Mouse (Mus musculus): ENCODE measurements at regions not wholly inside any gene's neighbourhood (a gene's known extent, or its start where the extent isn't known, plus 50 kb on each side); places are given as distances from the start of the nearest gene placed in this dataset.

DNA sequence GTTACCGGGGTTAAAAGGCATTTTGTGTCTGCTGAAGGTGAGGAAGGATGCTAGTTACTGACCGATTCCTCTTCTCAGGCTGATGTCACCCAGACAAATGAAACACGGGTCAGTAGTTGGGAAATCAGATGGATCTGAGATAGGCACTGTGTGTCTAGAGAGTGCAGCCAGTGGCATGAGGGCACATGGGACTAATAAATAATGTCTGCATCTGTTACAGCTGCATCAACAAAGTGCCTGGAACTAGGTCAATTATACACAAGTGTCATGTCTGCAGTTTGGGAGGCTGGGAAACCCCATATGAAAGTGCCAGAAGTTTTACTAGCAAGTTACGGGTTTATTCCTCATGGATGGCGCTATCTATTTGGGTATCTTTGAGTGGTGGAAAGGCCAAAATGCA, 68.8 kb downstream of the Cxcl12 start:
- DNase-seq (ENCODE audit: low spot score): no peak

DNA sequence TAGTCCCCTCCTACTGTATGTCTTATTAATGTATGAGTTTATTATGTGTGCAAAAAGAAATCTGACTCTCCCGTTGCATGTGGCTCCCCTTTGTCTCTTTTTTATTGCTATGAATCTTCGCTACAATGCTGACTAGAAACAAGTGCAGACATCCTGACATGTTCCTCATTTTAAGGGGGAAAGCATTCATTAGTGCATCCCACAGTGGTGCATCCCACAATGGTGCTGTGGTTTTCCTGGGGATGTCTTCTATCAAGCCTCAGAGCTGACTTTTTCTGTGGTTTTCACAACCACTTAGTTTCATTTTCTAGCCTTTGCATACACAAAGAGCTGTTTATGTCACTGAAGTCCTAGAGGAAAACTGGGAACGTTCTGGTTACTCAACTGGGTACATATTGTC, 72.9 kb downstream of the Cxcl12 start:
- DNase-seq (ENCODE audit: low spot score): no peak

DNA sequence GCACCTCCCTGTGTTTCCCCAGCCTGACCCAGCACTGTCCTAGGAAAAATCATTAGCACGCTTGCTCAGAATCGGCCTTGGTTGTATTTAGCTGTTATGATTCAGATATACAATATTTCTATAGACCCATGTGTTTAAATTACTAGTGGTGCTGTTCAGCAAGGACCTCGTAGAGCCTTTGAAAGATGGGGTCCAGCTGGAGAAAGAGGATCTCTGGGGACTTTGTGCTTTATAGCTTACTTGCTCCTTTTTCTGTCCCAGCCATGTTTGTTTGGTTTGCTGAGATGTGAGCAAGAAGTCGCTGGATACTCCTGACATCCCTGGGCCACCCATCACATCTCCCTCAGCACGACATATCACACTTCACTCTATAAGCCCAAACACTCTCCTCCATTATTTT, 77.1 kb downstream of the Cxcl12 start:
- DNase-seq (ENCODE audit: low spot score): no peak

DNA sequence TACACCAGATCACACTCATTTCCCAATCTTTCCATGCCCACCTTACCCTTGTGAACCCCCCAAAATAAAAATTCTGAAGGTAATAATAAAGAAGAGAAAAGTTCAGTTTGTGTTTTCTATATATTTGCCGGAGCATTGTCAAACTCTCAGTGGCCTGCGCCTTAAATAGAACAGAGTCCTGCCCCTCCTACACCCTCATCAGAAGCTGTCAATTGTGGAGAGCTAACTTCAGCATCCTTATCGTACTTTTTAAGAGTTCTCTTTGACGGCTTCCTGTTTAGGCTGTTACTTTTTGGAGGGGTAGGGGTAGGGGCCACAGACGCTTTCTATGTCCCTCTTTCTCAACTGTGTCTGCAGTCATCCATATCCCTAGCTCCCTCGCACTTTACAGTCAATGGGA, 77.5 kb downstream of the Cxcl12 start:
- DNase-seq (ENCODE audit: low spot score): no peak

DNA sequence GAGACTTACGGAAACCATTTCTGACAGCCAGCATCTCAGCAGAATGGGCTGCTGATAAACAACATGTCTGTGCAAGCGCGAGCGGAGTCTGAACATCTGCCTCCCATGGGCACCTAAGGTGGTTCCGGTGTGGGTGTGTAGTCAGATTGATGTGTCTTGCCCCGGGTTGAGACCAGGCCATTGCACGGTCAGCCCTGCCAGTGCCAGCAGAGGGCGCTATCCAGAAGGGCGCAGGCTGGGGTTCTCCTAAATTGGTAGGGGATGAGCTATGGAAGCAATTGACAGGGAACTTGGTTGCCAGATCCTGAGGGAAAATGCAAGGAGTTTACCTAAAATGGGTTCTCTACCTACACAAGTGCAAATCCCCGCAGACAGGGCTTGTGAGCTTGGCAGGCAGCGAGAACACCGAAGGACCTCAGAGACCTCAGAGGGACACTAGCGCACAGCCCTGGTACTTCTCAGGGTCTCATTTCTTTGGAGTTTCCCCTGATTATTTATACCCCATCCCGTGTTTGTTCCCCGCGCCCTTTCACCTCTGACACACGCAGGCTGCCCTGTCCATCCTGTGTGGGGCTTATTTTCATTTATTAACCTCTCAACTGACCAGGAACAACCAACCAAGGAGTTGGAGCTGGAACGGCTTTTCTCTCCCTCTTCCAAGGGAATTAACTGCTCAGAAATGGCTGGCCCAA, 81.0 kb downstream of the Cxcl12 start:
- peak; percentile 17 for DNase-seq (ENCODE audit: low spot score)

DNA sequence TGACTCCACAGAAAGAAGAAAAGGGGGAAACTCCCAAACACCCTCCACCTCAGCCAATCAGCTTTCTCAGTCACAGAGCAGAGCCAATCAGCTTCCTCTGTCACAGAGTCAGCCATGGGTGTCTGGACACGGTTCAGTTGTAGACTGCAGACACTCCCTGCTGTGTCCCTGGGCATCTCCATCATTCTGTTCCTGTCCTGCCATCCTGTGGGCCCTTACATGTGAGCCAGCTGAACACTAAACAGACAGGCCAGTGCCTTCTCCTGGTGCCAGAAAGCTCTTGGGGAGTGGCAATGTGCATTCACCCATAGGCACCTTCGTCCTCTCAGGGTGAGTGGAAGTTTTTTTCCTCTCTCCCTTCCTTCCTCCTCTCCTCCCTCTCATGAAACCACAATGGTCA, 81.7 kb downstream of the Cxcl12 start:
- no peak for DNase-seq (ENCODE audit: low spot score)

DNA sequence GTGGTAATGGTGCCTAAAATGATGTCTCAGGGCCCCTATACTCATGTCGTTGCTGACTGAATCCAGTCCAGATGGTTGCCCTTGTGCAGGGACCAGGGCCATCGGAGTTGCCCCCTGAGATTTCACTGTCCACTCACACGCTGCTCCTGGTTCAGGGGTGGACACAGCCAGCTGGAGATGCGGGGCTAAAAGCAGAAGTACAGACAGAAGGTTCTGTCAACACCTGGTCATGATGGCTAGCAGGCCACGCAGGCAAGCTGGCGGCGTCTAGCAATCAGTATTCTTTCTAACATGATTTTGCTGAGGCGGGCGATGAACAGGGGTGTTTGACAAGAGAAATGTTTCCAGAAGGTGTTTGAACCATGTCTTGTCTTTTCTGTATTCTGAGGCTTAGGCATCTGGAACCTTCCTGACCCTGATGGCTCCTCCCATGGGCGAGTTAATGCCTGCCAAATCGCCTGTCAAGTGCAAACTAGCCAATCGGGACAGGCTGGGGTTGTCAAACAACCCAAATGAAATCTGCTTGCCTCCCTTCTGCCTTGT, 83.1 kb downstream of the Cxcl12 start:
- no peak for DNase-seq (ENCODE audit: low spot score)

DNA sequence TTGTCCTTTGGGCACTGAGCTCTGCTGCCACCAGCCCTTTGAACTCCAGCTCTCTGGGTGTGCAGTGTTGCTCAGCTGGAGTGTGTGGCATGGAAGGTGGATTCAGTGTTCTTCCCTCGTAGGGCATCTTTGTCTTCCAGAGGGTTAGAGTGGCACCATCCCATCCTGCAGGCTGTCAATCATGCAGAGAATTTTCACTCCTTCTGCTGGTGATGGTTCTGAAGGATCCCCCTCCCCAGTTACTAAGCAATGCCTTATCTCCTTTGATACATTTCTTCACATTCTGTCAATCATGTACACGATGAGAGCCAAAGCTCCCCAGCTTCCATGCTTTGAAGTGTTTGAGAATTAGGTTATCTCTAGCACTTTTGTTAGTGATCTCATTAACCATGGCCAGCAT, 84.0 kb downstream of the Cxcl12 start:
- no peak for DNase-seq (ENCODE audit: low spot score)

DNA sequence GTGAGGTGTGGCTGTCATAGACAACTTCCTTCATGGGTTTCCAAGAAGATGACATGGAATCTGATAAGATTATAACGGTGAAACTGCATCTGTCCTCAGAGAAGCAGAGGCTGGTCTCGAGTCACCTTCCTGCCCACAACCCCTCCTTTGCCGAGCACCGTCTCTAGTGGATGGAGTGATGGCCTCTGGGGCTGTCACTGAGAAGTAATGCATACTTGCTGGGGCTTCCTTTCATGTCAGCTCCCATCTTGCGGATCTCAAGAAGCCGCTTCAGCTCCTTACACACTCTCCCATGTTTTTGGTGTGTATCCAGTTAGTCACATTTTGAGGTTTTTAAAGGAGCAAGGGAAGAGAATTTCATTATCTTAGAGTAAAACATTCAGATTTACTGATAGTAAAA, 84.7 kb downstream of the Cxcl12 start:
- no peak for DNase-seq (ENCODE audit: low spot score)

DNA sequence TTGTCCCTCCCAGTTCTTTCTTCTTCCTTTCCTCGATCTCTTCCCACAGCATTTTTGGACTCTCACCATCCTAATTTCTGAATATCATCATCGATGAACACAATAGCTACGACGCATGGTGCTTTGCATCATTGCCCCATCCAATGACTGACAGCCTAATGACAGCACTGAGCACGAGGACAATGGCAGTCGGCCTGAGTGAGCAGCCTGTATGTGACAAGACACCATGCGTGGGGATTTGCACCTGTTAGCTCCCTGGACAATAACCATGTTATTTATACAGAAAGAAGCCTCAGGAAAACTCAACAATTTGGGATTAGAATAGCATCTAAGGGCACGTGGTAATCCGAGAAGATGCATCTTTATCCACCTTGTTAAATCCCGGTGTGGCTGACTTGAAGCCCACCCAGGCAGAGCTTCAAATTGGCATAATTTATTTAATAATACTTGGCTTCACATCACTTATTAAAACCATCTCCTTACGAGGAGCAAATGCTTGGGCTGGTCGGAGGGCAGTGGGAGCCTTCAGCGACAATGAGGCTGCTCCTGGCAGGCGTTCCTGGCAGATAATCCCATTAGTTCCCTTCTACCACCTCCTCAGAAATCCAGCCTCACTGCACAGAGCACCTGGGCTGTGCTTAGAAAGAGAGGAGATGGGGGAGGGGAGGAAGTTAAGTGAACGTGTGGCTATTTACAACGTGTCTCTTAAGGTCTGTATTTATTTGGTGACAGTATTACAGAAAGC, 85.4 kb downstream of the Cxcl12 start:
- DNase-seq (ENCODE audit: low spot score): no peak

DNA sequence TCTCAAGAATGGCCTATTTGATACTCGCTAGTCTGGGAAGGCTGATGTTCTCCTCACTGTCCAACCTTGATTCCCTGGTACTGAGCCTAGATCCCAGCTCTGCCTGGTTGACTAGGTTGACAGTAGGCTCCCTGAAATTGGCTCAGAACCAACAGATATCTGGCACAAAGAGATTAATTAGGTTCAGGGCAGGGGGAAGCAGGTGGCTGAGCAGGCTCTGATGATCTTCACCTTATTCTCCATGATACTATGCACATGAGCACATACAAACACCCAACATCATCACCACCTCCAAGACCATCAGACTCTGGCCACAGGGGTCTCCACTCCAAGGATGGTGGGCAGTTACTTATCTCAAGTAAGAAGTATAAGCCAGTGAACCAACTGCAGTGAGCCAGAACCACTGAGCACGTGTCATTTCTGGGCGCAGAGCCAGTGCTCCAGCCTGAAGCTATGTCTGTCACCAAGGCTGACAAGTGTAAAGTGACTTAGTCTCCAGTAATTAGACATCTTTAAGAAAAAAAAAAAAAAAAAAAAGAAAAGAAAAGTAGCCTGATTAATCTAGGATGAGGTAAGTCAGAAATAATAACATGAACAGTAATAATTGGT, 86.4 kb downstream of the Cxcl12 start:
- peak; percentile 53 for DNase-seq (ENCODE audit: low spot score)

DNA sequence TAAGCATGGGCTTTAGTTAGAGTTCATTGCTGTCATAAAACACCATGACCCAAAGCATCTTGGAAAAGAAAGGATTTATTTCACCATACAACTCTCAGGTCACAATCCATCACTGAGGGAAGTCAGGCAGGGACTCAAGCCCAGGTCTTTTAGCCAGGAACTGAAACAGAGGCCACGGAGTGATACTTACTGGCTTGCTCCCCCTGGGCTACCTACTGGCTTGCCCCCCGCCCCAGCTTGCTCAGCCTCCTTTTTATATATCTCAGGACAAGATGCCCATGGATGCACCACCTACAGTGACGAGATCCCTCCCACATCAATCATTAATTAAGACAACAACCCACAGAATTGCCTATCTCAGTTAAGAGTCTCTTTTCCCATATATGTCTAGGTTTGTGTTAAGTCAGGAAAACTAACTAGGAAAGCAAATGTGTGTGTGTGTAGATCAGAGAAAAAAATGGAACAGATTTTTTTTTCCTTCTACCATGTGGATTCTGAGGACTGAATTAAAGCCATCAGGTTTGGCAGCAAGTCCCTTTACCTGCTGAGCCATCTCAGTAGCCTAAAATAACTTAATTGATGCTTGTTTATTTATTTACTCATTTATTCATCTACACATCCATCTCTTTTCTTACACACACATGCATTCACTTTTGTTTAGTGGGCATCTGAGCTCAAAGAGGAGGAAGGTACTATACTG, 87.2 kb downstream of the Cxcl12 start:
- DNase-seq (ENCODE audit: low spot score): no peak

DNA sequence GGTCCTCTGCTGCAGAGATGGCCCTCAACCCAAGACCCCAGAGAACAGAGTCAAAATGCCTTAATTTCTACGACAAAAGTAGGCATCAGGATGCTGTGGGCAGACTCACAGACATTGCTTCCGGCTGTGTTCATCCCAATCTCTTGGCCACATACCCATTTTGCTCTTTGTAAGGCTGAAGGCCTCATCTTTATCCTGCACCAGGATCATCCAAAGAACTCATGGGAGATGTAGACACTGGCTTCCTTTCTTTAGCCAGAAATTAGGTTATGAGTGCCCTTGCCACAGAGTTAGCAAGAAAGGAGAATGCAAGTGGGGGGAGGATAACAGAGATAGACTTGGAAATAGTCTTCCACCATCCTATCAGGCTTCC, 87.8 kb downstream of the Cxcl12 start:
- no peak for DNase-seq (ENCODE audit: low spot score)

DNA sequence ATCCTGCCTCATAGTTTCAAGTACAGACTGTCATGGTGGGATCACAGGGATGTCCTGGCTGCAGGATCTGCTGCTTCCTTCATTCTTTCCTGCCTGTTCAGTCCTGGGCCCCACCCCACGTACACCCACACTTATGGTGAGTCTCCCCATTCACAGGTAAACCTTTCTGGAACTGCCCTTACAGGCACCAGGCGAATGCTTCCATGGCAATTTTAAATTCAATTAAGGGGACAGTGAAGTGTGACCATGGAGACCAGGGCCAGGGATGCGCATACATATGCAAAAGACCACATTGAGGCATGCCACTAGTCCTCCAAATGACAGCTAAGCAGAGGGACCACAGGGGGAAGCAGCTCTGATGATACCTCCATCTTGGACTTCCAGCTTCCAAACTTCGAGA, 89.3 kb downstream of the Cxcl12 start:
- no peak for DNase-seq (ENCODE audit: low spot score)

DNA sequence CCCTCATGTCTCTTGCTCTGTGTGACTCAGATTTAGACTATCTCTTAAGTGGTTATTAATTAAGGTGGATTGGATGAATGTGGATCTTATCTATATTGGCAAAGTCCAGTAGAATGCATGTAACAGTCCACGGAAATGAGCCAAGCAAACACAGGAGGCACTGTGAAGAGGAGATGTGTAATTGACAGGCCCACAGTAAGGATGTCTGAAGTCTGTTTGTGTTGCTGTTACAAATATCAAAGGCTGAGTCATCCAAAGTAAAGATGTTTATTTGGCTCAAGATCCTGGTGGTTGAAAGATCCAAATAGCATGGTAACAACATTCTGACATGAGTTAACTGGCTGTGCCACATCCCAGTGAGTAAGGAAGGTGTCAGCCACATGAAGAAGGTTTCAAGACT, 99.6 kb downstream of the Cxcl12 start:
- no peak for DNase-seq (ENCODE audit: low spot score)

DNA sequence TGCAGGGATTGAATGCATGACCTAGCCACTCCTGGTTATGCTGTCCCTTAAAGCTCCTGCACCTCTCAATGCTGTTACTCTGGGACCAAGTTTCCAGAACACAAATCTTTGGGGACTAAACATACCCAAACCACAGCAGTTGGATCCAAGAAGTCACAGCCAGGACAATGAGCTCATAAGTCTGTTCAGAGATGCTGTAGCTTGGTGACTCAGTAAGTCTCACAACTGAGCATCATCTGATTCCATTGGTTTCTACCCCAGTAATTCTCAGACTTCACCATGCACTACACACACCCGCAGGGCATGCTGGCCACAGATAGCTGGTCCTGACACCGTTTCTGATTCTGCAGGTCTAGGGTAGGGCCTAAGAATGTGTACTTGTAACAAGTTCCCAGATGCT, 100.0 kb downstream of the Cxcl12 start:
- no peak for DNase-seq (ENCODE audit: low spot score)

DNA sequence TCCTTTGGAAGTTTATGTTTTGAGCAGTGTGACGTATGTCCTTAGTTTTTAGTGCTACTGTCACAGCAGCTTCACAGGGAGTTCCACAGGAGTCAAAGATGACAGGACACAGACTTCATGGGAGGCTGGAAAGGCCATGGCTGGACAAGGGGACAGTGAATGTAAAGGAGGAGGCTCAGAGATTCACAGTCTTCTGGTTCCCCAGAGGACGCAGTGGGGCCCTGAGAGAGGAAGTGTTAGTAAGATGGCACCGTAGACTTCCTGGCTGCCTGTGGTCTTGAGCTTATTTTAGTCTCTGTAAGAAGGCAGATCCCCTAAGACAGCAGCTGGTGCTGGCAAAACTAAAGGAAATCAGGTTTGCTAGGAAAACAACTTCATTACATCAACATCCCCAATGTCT, 101.9 kb downstream of the Cxcl12 start:
- no peak for DNase-seq (ENCODE audit: low spot score)

DNA sequence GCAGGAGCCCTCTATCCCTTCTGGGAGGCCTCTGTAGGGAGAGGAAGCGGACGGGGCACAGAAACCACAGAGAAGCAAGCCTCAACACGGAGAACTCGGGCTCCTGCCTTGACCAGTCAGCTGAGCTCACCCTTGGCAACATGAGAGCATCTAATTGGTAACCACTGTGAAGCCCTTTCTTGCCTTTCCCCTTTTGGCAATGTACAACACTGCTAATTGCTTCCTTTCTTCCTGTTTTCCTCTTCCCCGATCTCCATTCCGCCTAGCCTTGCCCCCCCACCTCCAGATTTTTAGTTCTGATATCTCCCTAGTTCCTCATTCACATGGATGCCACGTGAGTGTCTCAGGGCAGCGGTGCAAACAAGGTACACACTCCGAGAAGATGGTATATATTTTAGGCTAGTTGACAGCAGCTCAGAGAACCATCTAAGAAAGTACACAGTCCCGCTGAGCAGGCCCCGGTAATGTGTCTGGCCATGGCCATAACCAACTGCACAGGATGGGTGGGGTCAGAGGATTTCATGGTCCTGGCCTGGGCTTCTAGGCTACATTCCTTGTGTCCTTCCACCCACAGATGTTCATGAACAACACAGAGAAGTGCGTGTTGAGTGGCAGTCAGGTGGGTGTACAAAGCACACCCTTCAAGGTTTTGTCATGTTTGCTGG, 103.4 kb downstream of the Cxcl12 start:
- DNase-seq (ENCODE audit: low spot score): no peak

DNA sequence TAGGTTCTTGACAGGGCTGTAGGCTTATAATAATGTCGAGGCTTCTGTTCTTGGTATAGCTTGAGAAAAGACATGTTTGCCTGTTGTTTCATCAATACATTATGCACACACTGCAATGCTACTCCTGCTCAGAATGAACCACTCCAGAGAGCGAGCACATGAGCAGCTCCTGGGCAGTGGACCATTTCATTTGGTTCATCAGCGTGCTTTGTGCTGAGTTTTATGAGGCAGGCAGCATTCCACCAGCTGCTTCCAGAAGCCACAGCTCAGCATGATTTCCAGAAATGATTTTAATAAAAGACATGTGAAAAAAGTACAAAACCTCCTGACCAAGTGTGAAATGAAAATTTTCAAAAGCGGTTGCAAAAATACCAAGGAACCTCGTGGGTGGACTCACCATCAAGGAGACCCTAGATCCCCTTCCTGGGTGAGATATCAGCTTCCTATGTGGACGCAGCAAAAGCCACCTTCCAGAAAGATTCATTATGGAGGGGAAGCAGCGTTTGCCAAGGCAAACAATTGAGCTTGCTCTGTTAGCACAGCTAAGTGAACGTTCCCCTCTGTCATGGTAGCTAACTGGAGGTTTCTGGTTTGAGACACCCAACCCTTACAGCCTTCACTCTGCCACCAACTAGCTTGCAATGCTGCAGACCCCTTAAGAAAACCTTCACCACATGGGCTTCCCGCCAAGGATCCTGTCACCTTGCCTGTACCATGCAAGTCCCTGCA, 104.1 kb downstream of the Cxcl12 start:
- peak; percentile 19 for DNase-seq (ENCODE audit: low spot score)

DNA sequence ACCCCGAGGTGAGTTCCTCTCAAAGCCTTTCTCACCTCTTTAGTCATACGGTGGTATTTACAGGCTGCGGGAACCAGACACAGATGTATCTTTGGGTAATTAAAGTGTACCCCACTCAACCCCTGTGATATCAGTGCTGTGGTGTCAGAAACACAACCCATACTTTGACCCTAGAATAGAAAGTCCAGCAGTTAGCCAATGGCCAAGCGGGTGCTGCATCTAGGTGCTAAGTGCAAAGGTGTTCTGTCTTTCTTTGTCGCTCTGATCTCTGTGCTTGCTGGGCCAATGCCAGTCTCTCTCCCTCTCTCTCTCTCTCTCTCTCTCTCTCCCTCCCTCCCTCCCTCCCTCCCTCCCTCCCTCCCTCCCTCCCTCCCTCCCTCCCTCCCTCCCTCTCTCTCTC, 107.6 kb downstream of the Cxcl12 start:
- no peak for DNase-seq (ENCODE audit: low spot score)

DNA sequence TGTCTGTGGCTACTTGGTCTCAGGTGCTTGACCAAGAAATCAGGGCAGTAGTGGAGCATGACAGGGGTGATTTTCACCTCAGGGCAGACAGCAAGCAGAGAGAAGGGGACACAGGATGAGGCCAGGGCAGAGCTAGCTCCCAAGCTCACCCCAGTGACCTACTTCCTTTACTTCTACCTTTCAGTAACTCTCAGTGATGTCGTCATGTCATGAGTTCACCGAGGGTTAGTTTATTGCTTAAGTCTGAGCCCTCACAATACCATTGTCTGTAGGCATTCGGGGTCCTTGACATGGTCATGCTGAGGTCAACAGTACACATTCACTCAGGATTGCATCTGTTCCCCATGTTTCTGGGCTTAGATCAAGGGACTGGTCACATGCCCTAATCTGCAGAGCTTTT, 108.5 kb downstream of the Cxcl12 start:
- DNase-seq (ENCODE audit: low spot score): no peak

Data from heart, adult 8-10 months (tissue).